Mouse (Mus musculus): Measurements from ENCODE around the gene Zfp773. TPM values are rescaled to one million over a fixed set of nuclear protein-coding genes. Genes with fewer than 3 reads are reported as not detected.
"Not testable (repeated sequence)": the region's sequence is repeated elsewhere in the genome, so short reads cannot be mapped to it uniquely, and the experiment has no call there.

Gene Zfp773
- 4.4 and 4.7 TPM in 2 replicates for polyA plus RNA-seq (2014; fragmentation: Nextera tagmentation; extraction: Ambion mirVana)

- WGBS, result 8% methylated on average over 16 of the region's 16 CpGs
- ATAC-seq (replicated peaks; ENCODE audit: insufficient number of reproducible peaks, low FRiP score, low TSS enrichment, low read depth), result peak; percentile 95
- H3K27me3 ChIP-seq (ENCODE audit: control insufficient read depth, insufficient read depth, low read length), result no peaks in the 10 kb centered on the region
- no peaks in the 10 kb centered on the region for H3K36me3 ChIP-seq (replicated peaks; ENCODE audit: control insufficient read depth, insufficient read depth, low read depth, low read length)
- DNase-seq (ENCODE audit: low spot score), result peak; percentile 72
- H3K9me3 ChIP-seq (replicated peaks; ENCODE audit: control insufficient read depth, low read length), result no peaks in the 10 kb centered on the region; the same call in 1 of the 2 replicates
- H3K27ac ChIP-seq (replicated peaks; ENCODE audit: low read depth, low read length), result no peak within 1 kb of the TSS
- peak within 1 kb of the TSS; percentile 68 for H3K9ac ChIP-seq (replicated peaks; ENCODE audit: low read length)
- H3K4me2 ChIP-seq (ENCODE audit: low read depth, low read length), result peak within 1 kb of the TSS; percentile 39
- H3K4me1 ChIP-seq (ENCODE audit: control insufficient read depth, insufficient read depth, low read length), result no peaks in the 10 kb centered on the region
- peak within 1 kb of the TSS; percentile 42 for H3K4me3 ChIP-seq (ENCODE audit: low read depth, low read length)
Observed at GRCm38 (mm10) chr7:7136379-7136866, at the start of gene Zfp773. Zfp773 (minus strand) TSS chr7:7136755.

- DNase-seq (ENCODE audit: low spot score), result peak; percentile 9
- H3K9me3 ChIP-seq (replicated peaks; ENCODE audit: control insufficient read depth, low read length), result no peaks in the 10 kb centered on the region
- H3K4me1 ChIP-seq (ENCODE audit: control insufficient read depth, insufficient read depth, low read length), result no peaks in the 10 kb centered on the region
- no peaks in the 10 kb centered on the region for H3K27me3 ChIP-seq (ENCODE audit: control insufficient read depth, insufficient read depth, low read length)
- H3K9ac ChIP-seq (replicated peaks; ENCODE audit: low read length), result no peak overlapping the region
- H3K4me2 ChIP-seq (ENCODE audit: low read depth, low read length), result no peak overlapping the region
- no peak for ATAC-seq (replicated peaks; ENCODE audit: insufficient number of reproducible peaks, low FRiP score, low TSS enrichment, low read depth)
- no peaks in the 10 kb centered on the region for H3K36me3 ChIP-seq (replicated peaks; ENCODE audit: control insufficient read depth, insufficient read depth, low read depth, low read length)
- H3K4me3 ChIP-seq (ENCODE audit: low read depth, low read length), result no peak overlapping the region
- 79% methylated on average over 1 of the region's 1 CpGs for WGBS
- H3K27ac ChIP-seq (replicated peaks; ENCODE audit: low read depth, low read length), result no peak overlapping the region
Observed at GRCm38 (mm10) chr7:7185897-7186296, 49.3 kb upstream of the Zfp773 start.

- DNase-seq (ENCODE audit: low spot score) (peak; percentile 80), ATAC-seq (replicated peaks; ENCODE audit: insufficient number of reproducible peaks, low FRiP score, low TSS enrichment, low read depth) (peak; percentile 92)
- Histone ChIP-seq H3K36me3 (replicated peaks; ENCODE audit: control insufficient read depth, insufficient read depth, low read depth, low read length) (no peaks in the 10 kb centered on the region), H3K27ac (replicated peaks; ENCODE audit: low read depth, low read length) (no peak within 1 kb of the TSS), H3K9me3 (replicated peaks; ENCODE audit: control insufficient read depth, low read length) (no peaks in the 10 kb centered on the region), H3K9ac (replicated peaks; ENCODE audit: low read length) (peak within 1 kb of the TSS; percentile 71), H3K4me1 (ENCODE audit: control insufficient read depth, insufficient read depth, low read length) (no peaks in the 10 kb centered on the region), H3K4me2 (ENCODE audit: low read depth, low read length) (peak within 1 kb of the TSS; percentile 76), H3K4me3 (ENCODE audit: low read depth, low read length) (peak within 1 kb of the TSS; percentile 72), H3K27me3 (ENCODE audit: control insufficient read depth, insufficient read depth, low read length) (no peaks in the 10 kb centered on the region)
- WGBS, result 1% methylated on average over 26 of the region's 26 CpGs
Observed at GRCm38 (mm10) chr7:7171227-7172147, 34.9 kb upstream of the Zfp773 start, which contains the start of gene Zfp418. Zfp418 (plus strand) TSS chr7:7171330.

GRCm38 (mm10) chr7:7145991-7146608 is 9.5 kb upstream of the Zfp773 start:
- H3K4me2 ChIP-seq (ENCODE audit: low read depth, low read length), result no peak overlapping the region

GRCm38 (mm10) chr7:7144215-7144614 is 7.7 kb upstream of the Zfp773 start:
- ATAC-seq (replicated peaks; ENCODE audit: insufficient number of reproducible peaks, low FRiP score, low TSS enrichment, low read depth) (no peak), DNase-seq (ENCODE audit: low spot score) (no peak)
- no peaks in the 10 kb centered on the region for H3K36me3 ChIP-seq (replicated peaks; ENCODE audit: control insufficient read depth, insufficient read depth, low read depth, low read length)
- H3K9me3 ChIP-seq (replicated peaks; ENCODE audit: control insufficient read depth, low read length), result no peaks in the 10 kb centered on the region
- no peak overlapping the region for H3K27ac ChIP-seq (replicated peaks; ENCODE audit: low read depth, low read length)
- no peak overlapping the region for H3K9ac ChIP-seq (replicated peaks; ENCODE audit: low read length)
- 84% methylated on average over 1 of the region's 1 CpGs for WGBS
- no peak overlapping the region for H3K4me2 ChIP-seq (ENCODE audit: low read depth, low read length)
- no peak overlapping the region for H3K4me3 ChIP-seq (ENCODE audit: low read depth, low read length)
- H3K4me1 ChIP-seq (ENCODE audit: control insufficient read depth, insufficient read depth, low read length), result no peaks in the 10 kb centered on the region
- no peaks in the 10 kb centered on the region for H3K27me3 ChIP-seq (ENCODE audit: control insufficient read depth, insufficient read depth, low read length)

More at GRCm38 (mm10) chr7:7145991-7146608, 9.5 kb upstream of the Zfp773 start:
- no peaks in the 10 kb centered on the region for H3K36me3 ChIP-seq (replicated peaks; ENCODE audit: control insufficient read depth, insufficient read depth, low read depth, low read length)
- no peak overlapping the region for H3K9ac ChIP-seq (replicated peaks; ENCODE audit: low read length)
- no peak overlapping the region for H3K4me3 ChIP-seq (ENCODE audit: low read depth, low read length)
- no peak for ATAC-seq (replicated peaks; ENCODE audit: insufficient number of reproducible peaks, low FRiP score, low TSS enrichment, low read depth)
- no peaks in the 10 kb centered on the region for H3K4me1 ChIP-seq (ENCODE audit: control insufficient read depth, insufficient read depth, low read length)
- H3K27ac ChIP-seq (replicated peaks; ENCODE audit: low read depth, low read length), result no peak overlapping the region
- H3K9me3 ChIP-seq (replicated peaks; ENCODE audit: control insufficient read depth, low read length), result no peaks in the 10 kb centered on the region
- no peaks in the 10 kb centered on the region for H3K27me3 ChIP-seq (ENCODE audit: control insufficient read depth, insufficient read depth, low read length)
- 90% methylated on average over 15 of the region's 15 CpGs for WGBS
- no peak for DNase-seq (ENCODE audit: low spot score)

- WGBS, result 83% methylated on average over 8 of the region's 8 CpGs
- Histone ChIP-seq H3K27ac (replicated peaks; ENCODE audit: low read depth, low read length) (no peak overlapping the region), H3K4me2 (ENCODE audit: low read depth, low read length) (no peak overlapping the region), H3K36me3 (replicated peaks; ENCODE audit: control insufficient read depth, insufficient read depth, low read depth, low read length) (no peaks in the 10 kb centered on the region), H3K27me3 (ENCODE audit: control insufficient read depth, insufficient read depth, low read length) (no peaks in the 10 kb centered on the region), H3K4me1 (ENCODE audit: control insufficient read depth, insufficient read depth, low read length) (no peaks in the 10 kb centered on the region), H3K9ac (replicated peaks; ENCODE audit: low read length) (no peak overlapping the region), H3K4me3 (ENCODE audit: low read depth, low read length) (no peak overlapping the region), H3K9me3 (replicated peaks; ENCODE audit: control insufficient read depth, low read length) (no peaks in the 10 kb centered on the region)
- no peak for ATAC-seq (replicated peaks; ENCODE audit: insufficient number of reproducible peaks, low FRiP score, low TSS enrichment, low read depth)
- DNase-seq (ENCODE audit: low spot score), result no peak
Observed at GRCm38 (mm10) chr7:7132751-7133150, 3.8 kb downstream of the Zfp773 start.

- H3K27ac ChIP-seq (replicated peaks; ENCODE audit: low read depth, low read length); ATAC-seq (replicated peaks; ENCODE audit: insufficient number of reproducible peaks, low FRiP score, low TSS enrichment, low read depth): not testable (repeated sequence)
- 93% methylated on average over 14 of the region's 15 CpGs for WGBS
Observed at GRCm38 (mm10) chr7:7130491-7131124, 5.9 kb downstream of the Zfp773 start.

More at GRCm38 (mm10) chr7:7130491-7131124, 5.9 kb downstream of the Zfp773 start:
- H3K4me2 ChIP-seq (ENCODE audit: low read depth, low read length); H3K36me3 ChIP-seq (replicated peaks; ENCODE audit: control insufficient read depth, insufficient read depth, low read depth, low read length); H3K27me3 ChIP-seq (ENCODE audit: control insufficient read depth, insufficient read depth, low read length); H3K4me1 ChIP-seq (ENCODE audit: control insufficient read depth, insufficient read depth, low read length); DNase-seq (ENCODE audit: low spot score); H3K9me3 ChIP-seq (replicated peaks; ENCODE audit: control insufficient read depth, low read length); H3K4me3 ChIP-seq (ENCODE audit: low read depth, low read length); H3K9ac ChIP-seq (replicated peaks; ENCODE audit: low read length): not testable (repeated sequence)
